Mouse (Mus musculus) v-Abl transformed pro-B cells (cell line): ENCODE results near the gene Zkscan8.
"Not testable (repeated sequence)": the region's sequence is repeated elsewhere in the genome, so short reads cannot be mapped to it uniquely, and the experiment has no call there.

Experiments used
- in situ Hi-C, 2 experiments: fragments of 400-800 bp; cut with MboI; formaldehyde crosslinking; loops; one replicate each; pipeline ENCODE4 v1.15.1; 2025; ENCODE audit not compliant: unreplicated experiment in 2 of 2

Gene Zkscan8

GRCm38 (mm10) chr13:21530781-21531201 lies at the start of gene Zkscan8:
Zkscan8 (minus strand) TSS chr13:21531120.
- in situ Hi-C loops, result loop anchor here in 1 of 2 experiments (5.0 kb wide), 1 partner anchor 128 kb away; the partner anchor contains the start of gene Zkscan3

GRCm38 (mm10) chr13:21559793-21560192 lies 28.9 kb upstream of the Zkscan8 start, which contains the start of gene Olfr1535:
Olfr1535 (minus strand) TSS chr13:21559893.
- in situ Hi-C loops, result no loop called here

- in situ Hi-C loops, result no loop called here
These were observed 19.6 kb upstream of the Zkscan8 start for GRCm38 (mm10) chr13:21550416-21551110.

GRCm38 (mm10) chr13:21549487-21549886 lies 18.6 kb upstream of the Zkscan8 start:
- in situ Hi-C loops, result no loop called here

GRCm38 (mm10) chr13:21542708-21543107 lies 11.8 kb upstream of the Zkscan8 start, which contains the start of gene Olfr1366:
Olfr1366 (minus strand) TSS chr13:21542808.
- in situ Hi-C loops, result no loop called here

GRCm38 (mm10) chr13:21530136-21530535 lies 784 bp downstream of the Zkscan8 start:
- in situ Hi-C loops, result loop anchor here in 1 of 2 experiments (5.0 kb wide), 1 partner anchor 128 kb away; the partner anchor contains the start of gene Zkscan3

GRCm38 (mm10) chr13:21506221-21506649 lies 24.7 kb downstream of the Zkscan8 start:
- in situ Hi-C loops, result loop anchor here (5.0 to 25.0 kb wide), 2 partner anchors 54 to 206 kb away; partner anchors contain the start of genes Hist1h2ai (in 1 of the 2), Hist1h2bl (in 1 of the 2), Hist1h2bm (in 1 of the 2) and Hist1h3h (in 1 of the 2)

GRCm38 (mm10) chr13:21502296-21502695 lies 28.6 kb downstream of the Zkscan8 start:
- in situ Hi-C loops, result loop anchor here in 1 of 2 experiments (25.0 kb wide), 1 partner anchor 210 kb away; the partner anchor contains the start of genes Hist1h2ai, Hist1h2bl, Hist1h2bm and Hist1h3h

GRCm38 (mm10) chr13:21501182-21501581 lies 29.7 kb downstream of the Zkscan8 start, which contains the start of gene Gm11273:
Gm11273 (minus strand) TSS chr13:21501418.
- in situ Hi-C loops, result loop anchor here in 1 of 2 experiments (25.0 kb wide), 1 partner anchor 211 kb away; the partner anchor contains the start of genes Hist1h2ai, Hist1h2bl, Hist1h2bm and Hist1h3h

- in situ Hi-C loops, result no loop called here
These were observed 35.8 kb downstream of the Zkscan8 start, which contains the start of gene AK157302 for GRCm38 (mm10) chr13:21495080-21495479. AK157302 (plus strand) TSS chr13:21495223.

- in situ Hi-C loops, result no loop called here
These were observed 38.1 kb downstream of the Zkscan8 start for GRCm38 (mm10) chr13:21492847-21493246.

GRCm38 (mm10) chr13:21486881-21487280 lies 44.0 kb downstream of the Zkscan8 start:
- in situ Hi-C loops, result no loop called here

- in situ Hi-C loops, result not testable (repeated sequence)
These were observed 51.9 kb downstream of the Zkscan8 start, which contains the start of the genes Zkscan4 and Gm10065 for GRCm38 (mm10) chr13:21478759-21479670. Zkscan4 (plus strand) TSS chr13:21478907. Gm10065 (minus strand) TSS chr13:21479441.

- in situ Hi-C loops, result no loop called here
These were observed 58.5 kb downstream of the Zkscan8 start for GRCm38 (mm10) chr13:21472427-21472826.

GRCm38 (mm10) chr13:21469097-21469496 lies 61.8 kb downstream of the Zkscan8 start:
- in situ Hi-C loops, result no loop called here

- in situ Hi-C loops, result no loop called here
These were observed 62.6 kb downstream of the Zkscan8 start, which contains the start of gene Nkapl for GRCm38 (mm10) chr13:21468061-21469019. Nkapl (minus strand) TSS chr13:21468509.

- in situ Hi-C loops, result no loop called here
These were observed 63.6 kb downstream of the Zkscan8 start for GRCm38 (mm10) chr13:21467336-21467735.
